Mouse (Mus musculus) liver, embryonic 14.5 days (tissue): Measurements from ENCODE around the gene Nup133.

Experiments
- CTCF ChIP-seq: IDR thresholded peaks from 2 replicates; pipeline ENCODE4 v1.5.1; 2016; ENCODE audit warnings: antibody characterized with exemption, low read depth, control low read depth
- EP300 ChIP-seq: IDR thresholded peaks from 2 replicates; pipeline ENCODE4 v1.6.1; 2016; ENCODE audit warnings: antibody characterized with exemption, low read depth

- TF ChIP-seq CTCF (no peak), EP300 (no peak)
Measured at GRCm38 (mm10) chr8:123860386-123860785, 88.7 kb downstream of the Nup133 start.
